Mouse (Mus musculus) sigmoid colon, adult 10 weeks (tissue): ENCODE results near the gene Pdk2. TPM values are rescaled to one million over a fixed set of nuclear protein-coding genes. Genes with fewer than 3 reads are reported as not detected.

Source experiments
- polyA plus RNA-seq: library from polyadenylated mRNA; stranded (reverse); fragments of 350-450 nt; fragmentation: Illumina TruSeq; extraction: RNeasy Lipid Tissue Mini Kit (QIAGEN cat#74804); gene quantifications from one replicate; pipeline ENCODE4 v1.2.3, GENCODE M21; 2014; ENCODE audit warnings: low read depth, low replicate concordance

Gene Pdk2
- 3.7 TPM for polyA plus RNA-seq

DNA sequence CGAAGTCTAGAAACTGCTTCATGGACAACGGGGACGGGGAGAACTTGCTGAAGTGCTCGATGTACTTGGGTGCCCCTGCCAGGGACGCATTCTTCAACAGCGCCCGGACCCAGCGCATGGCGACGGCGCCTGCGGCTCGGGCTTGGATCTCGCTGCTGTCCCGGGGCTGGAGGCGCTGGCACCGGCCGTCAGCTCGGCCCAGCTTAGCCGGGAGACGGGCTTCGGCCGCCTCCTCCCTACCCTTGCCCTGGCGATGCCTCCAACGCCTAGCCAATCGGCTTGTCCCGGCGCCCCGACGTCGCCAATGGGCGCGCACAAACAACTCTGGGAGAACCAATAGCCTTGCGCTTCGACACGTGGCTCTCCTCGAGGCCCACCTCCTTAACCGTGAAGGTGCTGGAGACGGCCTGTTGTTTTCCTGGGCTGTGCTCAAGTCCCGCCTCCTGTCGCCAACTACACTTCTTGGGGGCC lies at the start of gene Pdk2:
TSS of gene Pdk2 (minus strand) at position 216 of the 471 bp plus-strand sequence.

DNA sequence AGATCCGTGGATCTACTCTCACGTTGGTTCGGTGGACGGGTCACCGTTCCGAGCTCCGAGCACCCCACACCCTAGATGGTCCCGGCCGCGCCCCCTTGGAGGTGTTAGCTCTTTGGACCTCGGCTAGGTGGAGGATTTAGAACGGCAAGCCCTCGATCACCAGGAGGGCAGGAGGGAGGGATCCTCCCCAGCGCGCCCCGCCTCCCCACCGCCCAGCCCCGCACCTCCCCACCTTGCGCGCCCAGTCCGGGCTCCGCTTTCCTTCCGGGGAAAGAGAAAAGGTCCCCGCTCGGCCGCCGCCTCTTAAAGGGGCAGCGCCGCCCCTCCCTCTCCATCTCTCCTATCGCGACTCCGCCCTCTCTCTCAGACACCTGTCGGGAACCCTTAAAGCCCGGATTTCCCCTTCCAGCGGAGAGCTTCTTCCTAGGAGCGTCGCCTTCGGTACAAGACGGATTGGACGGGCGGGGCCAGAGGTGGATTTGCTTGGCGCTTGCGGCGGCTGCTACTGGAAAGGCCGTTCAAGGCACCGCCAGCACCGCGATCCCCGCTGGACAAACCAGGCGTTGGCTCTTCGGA lies 35.5 kb upstream of the Pdk2 start, which contains the start of gene Itga3:
TSS of gene Itga3 (minus strand) at position 266 of the 576 bp plus-strand sequence.

DNA sequence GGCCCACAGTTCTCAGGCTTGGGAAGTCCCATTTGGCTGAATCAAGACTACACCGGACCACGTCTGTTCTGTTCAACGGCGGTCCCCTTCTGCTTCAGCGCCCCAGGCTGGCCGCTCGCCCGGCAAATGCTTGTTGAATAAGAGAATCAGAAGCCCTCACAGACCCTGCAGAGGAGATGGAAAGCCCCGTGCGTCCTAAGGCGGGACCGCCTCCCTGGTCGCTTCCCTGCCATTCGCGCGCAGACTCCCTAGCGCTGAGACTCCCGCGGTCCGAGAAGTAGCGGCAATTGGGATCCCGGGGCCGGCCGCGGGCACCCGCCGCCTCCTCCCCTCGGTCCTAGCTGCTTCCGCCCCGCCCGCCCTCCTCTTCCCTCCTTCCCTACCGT lies 31.5 kb downstream of the Pdk2 start, which contains the start of gene Samd14:
TSS of gene Samd14 (plus strand) at position 251 of the 386 bp plus-strand sequence.

DNA sequence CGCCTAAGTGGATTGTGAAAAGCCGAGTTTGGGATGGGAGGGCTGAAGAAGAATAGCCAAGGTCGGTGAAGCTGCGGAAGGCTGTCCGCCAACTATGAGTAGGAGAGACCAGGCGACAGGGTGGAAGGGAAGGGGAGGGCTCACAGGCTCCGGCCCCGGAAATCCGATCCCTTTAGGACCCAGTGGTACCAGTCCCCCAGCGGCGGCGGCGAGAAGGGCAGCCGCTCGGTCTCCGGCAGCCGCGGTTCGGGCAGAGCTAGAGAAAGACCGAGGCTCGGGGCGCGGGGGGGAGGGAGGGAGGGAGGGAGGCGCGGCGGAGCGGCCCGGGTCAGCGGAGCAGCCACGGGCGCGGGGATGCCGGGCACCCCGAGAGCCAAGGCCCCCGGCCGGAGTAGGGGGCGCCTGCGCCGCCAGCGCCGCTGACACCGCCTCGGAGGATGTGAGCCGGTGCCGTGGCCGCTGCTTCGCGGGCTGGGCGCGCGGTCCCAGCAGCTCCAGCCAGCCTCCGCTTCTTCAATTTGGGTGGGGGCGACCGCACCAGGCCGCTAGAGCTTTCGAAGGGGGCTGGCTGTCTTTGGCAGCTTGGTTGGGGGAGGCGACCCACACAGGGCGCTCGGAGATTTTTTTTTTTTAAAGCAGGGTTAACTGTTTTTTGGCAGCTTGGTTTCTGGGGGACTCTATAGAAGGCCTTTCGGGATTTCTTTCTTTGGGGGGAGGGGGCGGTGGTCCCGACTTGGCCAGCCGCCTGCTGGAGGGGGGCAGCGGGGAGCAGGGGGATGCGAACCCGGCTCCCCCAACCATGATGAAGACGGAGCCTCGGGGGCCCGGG lies 50.2 kb downstream of the Pdk2 start, which contains the start of gene Ppp1r9b:
TSS of gene Ppp1r9b (plus strand) at position 287 of the 829 bp plus-strand sequence.

Other genes starting within 250 kb of the Pdk2 start
- gene Col1a1, start 105.1 kb downstream of the Pdk2 start, polyA plus RNA-seq: 29.1 TPM
- not detected for gene Hils1, start 73.8 kb downstream of the Pdk2 start, polyA plus RNA-seq
- not detected for gene Sgca, start 65.0 kb downstream of the Pdk2 start, polyA plus RNA-seq
- 10.5 TPM for gene Ppp1r9b, start 50.3 kb downstream of the Pdk2 start, polyA plus RNA-seq
- gene Samd14, start 31.5 kb downstream of the Pdk2 start, polyA plus RNA-seq: not detected
- gene Itga3, start 35.4 kb upstream of the Pdk2 start, polyA plus RNA-seq: 1.5 TPM
- gene Dlx3, start 78.8 kb upstream of the Pdk2 start, polyA plus RNA-seq: not detected
- not detected for gene Dlx4, start 104.9 kb upstream of the Pdk2 start, polyA plus RNA-seq
- gene Tac4, start 220.2 kb upstream of the Pdk2 start, polyA plus RNA-seq: not detected